ENCODE assay signal across 6 mouse cellular contexts in the genomic region with DNA sequence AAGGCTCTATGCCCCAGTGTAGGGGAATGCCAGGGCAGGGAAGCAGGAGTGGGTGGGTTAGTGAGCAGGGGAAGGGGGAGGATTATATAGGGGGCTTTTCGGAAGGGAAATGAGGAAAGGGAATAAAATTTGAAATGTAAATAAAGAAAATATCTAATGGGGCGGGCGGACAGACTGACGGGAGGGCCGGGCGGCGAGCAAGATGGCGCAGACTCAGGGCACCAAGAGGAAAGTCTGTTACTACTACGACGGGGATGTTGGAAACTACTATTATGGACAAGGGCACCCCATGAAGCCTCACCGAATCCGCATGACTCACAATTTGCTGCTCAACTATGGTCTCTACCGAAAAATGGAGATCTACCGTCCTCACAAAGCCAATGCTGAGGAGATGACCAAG. TPM values are rescaled to one million over a fixed set of nuclear protein-coding genes. Genes with fewer than 3 reads are reported as not detected.
ATAC-seq lines count a peak whose summit lies in the region.
"Had no signal": no experiment of that assay in that cellular context is flagged by ENCODE, and none has a peak within 500 bp of the region (broad histone marks: within the 10 kb centered on the region; RNA-seq: fewer than 3 reads in every experiment).

No protein-coding gene starts in this region.

- ATAC-seq in erythroblast, adult 5-6 weeks (replicated peaks; ENCODE audit: low FRiP score, poor library complexity, severe bottlenecking): peak; percentile 94
- ATAC-seq in granulocyte monocyte progenitor cell, adult 5-6 weeks (replicated peaks; ENCODE audit: poor library complexity, severe bottlenecking): peak; percentile 62
- peak; percentile 60; the same call in 1 of the 2 replicates for ATAC-seq in megakaryocyte, adult 5-6 weeks (ENCODE audit: poor library complexity, severe bottlenecking)
- ATAC-seq in megakaryocyte-erythroid progenitor cell, adult 5-6 weeks (replicated peaks; ENCODE audit: low FRiP score, low TSS enrichment, poor library complexity, severe bottlenecking): 0 out of 2 replicates have a peak, but pooled peaks have one; percentile 57
- ATAC-seq in neutrophil, adult 5-6 weeks (ENCODE audit: extremely low read depth, insufficient number of reproducible peaks, low FRiP score, poor library complexity, severe bottlenecking): peak; percentile 55

RNA-seq across cellular contexts. Expression of a gene that starts 16.5 kb away (rescaled TPM):
- total RNA-seq in erythroblast, adult 5-6 weeks (2015; ENCODE audit: low replicate concordance): not detected in 2 replicates
- total RNA-seq in erythroblast, adult 5-6 weeks (2017; ENCODE audit: low replicate concordance): not detected in 2 replicates
- 0.26 and 0.36 TPM in 2 replicates for total RNA-seq in granulocyte monocyte progenitor cell, adult 5-6 weeks (2014; fragmentation: Nextera tagmentation)
- total RNA-seq in granulocyte monocyte progenitor cell, adult 5-6 weeks (2017): 0.82 and 1.2 TPM in 2 replicates
- not detected in 2 replicates for total RNA-seq in megakaryocyte, adult 5-6 weeks (2015)
- total RNA-seq in megakaryocyte, adult 5-6 weeks (2017): not detected in 2 replicates
- 0.82 TPM in 1 of 2 replicates, not detected in the other for total RNA-seq in megakaryocyte-erythroid progenitor cell, adult 5-6 weeks (2014; fragmentation: Nextera tagmentation)
- total RNA-seq in megakaryocyte-erythroid progenitor cell, adult 5-6 weeks (2017): 0.04 and 0.56 TPM in 2 replicates
- total RNA-seq in neutrophil, adult 5-6 weeks (2017): not detected in 2 replicates
- total RNA-seq: ES-E14 had no signal

Comparison
In these comparisons a context has a peak if more than half of its experiments do, and no peak if none do; other contexts are left out.
1. Peak in every context shown above with its lines: ATAC-seq.